Mouse (Mus musculus) cerebellum, adult 8-10 months (tissue): Measurements from ENCODE around the gene Atp5j.

Source experiments
- DNase-seq: peaks from one replicate; pipeline ENCODE4 v3.0.0; 2022

The Atp5j gene

DNA sequence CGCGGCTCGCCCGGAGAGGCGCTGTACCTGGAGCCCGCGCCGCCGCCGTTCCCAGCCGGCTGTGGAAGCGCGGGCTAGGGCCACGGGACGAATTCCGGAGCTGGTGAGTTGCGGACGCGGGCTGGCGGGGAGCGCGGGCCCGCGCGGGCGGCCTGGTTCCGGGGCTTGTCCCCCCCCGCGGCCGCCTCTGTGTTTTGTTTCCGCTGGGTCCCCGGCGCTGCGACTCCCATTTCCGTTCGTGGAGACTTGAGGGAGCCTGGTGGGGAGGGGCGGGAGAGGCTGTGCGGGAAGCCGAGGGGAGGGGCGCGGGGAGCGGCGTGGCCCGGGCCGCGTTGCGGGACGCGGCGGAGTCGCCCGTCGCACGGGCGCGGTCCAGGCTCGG is at the start of gene Atp5j:
TSS of gene Atp5j (minus strand) at position 185 of the 382 bp plus-strand sequence.
- peak; percentile 84 for DNase-seq

DNA sequence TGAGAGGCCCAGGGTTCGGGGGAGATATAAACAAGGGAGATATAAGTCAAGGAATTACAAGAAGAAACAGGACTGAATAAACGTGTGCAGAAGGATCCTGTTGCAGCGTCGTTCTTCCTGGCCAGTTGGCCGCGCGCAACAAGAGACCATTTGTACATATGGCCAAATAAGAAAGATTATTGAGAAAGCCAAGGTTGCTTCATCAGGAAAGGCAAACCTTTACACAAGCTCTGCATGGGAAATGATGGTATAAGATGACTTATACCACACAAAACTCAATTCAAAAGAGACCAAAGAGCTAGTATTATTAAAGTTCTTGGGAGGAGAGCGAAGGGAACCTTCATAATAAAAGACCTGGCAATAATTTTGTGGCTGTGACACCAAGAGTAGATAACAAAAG is 49.1 kb upstream of the Atp5j start:
- no peak for DNase-seq

DNA sequence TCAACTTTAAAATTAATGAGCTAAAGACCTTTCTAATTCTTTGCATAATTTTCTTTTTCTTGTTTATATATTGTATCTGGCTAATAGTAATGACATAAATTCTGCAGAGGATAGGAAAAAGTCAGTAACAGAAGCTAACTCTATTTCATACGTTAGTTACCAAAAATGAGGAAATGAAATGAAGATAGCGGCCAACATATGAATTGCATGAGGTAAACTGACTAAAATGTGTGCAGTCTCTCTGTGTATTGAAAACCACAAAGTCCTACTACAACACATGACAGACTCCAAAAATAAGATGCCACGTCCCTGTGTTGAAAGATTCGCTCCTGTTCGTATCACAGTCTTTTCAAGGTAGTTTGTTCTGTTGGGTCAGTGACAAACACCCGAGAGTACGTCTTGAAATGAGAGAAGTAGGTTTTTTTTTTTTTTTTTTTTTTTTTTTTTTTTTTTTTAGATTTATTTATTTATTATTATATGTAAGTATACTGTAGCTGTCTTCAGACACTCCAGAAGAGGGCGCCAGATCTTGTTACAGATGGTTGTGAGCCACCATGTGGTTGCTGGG is 46.4 kb upstream of the Atp5j start:
- DNase-seq = no peak

DNA sequence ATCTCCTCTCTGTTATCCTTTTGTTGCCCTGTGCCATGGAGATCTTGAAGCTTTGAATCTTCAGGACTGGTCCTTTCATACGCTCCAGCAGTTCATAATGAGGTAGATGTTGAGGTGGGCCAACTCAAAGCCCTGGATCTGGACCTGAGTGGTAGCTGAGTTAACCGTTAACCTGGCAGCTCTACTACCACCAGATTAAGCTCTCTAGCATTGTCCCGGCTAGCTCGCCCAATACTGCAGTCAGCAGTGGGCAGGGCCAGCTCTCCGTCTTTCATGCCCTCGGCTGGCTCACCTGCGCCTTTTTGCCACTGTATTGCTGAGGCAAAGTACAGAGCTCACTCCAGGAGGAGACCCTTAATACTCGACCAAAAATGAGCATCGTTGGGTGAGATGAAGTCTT is 45.7 kb upstream of the Atp5j start:
- no peak for DNase-seq

DNA sequence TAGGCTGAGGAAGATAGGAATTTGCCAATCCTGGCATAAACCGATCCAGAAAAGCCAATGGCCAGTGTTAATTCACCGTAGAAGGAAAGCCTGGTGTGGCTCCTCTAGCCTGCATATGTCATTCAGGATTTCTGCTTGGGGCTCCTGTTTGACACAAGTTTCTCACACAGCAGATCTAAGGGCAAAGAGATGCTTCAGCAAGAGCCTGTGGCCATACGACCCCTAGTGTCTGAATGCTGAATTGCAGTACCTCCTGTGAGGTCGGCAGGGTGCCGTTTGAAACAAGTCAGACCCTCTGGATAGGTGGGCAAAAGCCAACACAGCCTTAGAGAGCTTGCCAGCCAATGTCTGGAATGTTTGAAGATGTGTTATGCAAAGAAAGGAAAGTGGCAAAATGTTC is 43.7 kb upstream of the Atp5j start:
- peak; percentile 77 for DNase-seq

DNA sequence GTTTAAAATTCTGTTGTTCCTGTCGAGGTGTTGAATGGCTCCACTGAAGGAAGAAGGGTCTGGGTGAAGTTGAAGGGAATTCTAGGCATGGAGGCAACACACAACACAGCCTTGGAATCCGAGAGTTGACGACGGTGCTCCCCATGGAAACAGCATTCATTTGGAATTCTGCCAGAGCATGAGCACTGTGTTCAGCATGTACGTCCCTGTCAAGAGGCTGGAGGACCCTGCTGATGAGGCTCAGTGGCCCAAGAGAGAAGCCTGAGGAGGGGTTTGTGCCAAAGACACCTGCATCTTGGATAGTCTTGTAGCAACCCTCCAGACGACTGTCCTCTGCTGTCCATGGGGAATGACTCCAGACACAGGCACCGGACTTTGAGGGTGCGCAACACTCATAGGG is 40.7 kb upstream of the Atp5j start:
- no peak for DNase-seq

DNA sequence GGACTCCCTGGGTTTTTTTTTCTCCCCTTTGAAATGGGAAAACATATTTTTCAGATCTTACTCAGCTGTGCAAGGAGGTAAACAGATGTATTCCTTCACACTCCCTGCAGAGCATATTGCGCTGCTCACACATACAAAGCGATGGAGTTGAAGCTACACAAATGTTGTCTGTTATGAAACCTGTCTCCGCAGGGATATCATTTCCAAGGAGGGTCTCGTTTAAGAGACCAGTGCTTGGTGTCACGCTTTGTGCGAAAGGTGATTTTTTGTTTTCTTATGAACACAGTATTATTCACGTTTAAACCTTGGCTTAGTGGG is 40.3 kb upstream of the Atp5j start:
- no peak for DNase-seq

DNA sequence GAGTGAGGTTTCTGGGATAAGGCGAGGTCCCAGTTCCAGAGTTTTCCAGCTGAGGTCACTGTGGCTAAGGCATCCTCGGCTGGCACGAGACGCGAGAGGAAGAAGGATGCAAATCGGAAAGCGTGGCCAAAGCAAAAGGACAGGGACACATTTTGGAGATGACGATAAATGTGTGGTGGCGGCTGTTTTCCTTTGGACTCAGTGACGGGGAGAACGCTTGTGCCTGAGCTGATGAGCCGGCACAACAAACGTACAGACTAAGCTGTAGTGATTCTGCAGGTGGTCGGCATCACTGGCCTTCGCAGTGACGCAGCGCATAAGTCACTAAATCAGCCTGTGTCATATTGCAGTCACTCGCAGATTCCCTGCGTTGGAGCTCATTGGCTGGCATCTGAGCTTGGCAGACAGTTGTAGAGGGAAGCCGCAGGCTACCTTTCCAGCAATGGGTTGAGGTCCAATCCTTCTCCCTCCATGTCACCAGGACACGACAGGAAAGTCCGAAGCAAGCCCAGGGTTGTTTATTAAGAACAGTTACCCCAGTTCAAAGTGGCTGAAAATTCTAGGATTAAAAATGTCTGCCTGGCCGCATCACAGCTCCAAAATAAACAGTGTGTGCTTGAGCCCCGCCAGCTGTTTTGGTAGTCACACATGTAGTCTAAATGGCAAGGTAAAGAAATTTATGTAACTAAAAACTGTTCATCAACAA is 39.7 kb upstream of the Atp5j start:
- peak; percentile 18 for DNase-seq

DNA sequence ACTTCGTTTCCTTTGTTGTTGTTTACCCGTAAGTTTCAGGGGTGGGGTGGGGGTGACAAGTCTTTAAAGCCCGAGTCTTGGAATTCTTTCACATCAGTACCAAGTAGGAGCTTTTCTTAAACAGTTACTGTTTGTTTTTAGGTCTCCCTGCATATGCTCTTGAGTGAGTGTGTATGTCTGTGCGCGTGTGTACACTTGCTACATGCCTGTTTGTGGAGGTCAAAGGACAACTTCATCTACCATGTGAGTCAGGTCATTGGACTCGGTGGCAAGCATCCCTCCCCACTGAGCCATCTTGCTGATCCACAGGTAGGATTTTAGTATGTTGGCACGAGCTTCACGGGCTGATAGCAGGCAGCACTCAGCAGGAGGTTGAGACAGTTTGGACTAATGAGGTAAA is 38.4 kb upstream of the Atp5j start:
- DNase-seq = no peak

DNA sequence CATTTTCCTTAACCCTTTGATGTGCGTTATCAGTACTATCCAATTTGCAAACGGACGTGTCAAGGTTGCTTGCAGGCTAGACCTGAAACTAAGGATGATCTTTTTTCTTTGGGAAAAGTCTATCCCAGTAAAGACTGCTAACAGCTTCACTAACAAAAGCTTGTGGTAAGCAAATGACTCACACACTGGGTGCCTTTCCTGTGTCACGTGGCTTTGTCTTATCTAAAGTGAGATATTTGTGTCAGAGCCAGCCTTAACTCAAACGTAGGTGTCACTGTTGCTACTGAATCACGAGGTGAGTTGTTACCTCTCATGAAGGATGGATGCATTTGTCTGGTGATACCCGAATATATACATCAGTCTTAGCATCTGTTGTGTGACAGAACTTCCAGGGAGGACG is 29.2 kb upstream of the Atp5j start:
- DNase-seq = no peak

DNA sequence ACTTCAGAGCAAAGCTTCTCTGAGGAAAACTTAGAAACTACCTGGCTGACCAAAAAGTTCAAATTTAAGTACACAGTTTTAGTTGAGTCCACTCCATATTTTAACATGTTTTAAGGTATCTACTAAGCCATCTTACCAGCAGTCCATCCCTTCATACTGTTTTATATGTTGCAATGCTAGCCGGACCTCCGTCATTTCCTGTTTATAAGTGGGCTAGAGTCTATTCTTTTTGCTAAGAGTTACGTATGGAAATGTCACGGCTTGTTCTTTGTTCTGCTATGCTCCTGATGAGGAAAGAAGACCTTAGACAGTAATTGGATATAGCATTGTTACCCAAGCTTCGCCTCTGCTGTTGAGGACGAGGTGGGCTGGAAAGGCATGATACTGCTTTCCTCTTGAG is 18.1 kb upstream of the Atp5j start:
- DNase-seq = no peak

DNA sequence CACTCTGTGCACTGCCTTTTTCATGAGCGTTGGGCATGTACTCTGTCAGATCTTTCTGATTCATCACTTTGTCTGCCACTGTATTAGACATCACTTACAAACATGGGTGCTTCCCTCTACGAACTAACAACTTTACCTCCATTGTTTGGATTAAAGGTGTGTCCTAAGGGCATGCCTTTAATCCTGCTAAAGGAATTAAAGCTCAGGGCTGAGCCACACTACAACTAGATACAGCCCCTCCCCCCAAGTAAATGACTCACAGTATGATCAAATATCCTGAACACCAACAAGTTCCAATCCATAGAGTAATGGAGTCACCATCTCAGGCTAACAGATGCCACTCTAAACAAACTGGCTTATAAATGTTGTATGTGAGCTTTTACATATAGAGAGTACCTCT is 3.2 kb upstream of the Atp5j start:
- DNase-seq = no peak

DNA sequence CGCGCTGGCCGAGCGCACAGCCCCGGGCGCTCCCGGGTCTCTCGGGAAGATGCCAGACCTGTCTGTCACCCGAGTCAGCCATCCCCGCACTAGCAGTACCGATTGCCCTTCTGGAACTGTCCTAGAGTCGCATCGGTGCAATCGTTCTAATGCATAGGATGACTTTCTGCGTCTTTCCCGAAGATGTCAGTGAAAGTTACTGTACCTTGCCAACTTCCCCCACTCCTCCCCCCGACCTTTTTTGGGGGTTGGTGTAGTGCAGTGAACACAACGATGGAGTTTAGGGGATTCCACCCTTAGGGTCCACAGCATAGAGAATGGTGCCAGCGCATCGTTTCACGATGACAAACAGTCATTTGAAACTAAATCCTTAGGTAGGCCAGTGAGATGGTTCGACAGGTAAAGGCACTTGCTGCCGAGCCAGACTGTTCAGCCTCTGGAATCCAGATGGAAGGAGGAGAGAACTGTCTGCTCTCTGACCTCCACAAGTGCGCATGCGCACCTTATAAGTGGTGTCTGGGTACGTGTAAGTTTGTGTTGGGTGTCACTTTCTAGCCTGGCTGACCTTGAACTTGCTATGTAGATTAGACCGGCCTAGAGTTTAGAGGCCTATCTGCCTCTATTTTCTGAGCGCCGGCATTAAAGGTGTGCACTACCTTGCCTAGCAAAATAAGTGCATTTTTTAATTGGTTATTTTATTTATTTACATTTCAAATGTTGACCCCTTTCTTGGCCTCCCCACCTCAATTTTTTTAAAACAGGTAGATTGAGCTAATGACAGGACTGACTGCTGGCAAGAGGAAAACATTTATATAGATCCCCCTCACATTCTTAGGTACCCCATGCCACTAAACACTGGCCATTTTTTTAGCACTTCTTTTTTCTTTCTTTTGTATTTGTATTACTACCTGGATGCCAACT is 658 bp upstream of the Atp5j start:
- peak; percentile 61 for DNase-seq

DNA sequence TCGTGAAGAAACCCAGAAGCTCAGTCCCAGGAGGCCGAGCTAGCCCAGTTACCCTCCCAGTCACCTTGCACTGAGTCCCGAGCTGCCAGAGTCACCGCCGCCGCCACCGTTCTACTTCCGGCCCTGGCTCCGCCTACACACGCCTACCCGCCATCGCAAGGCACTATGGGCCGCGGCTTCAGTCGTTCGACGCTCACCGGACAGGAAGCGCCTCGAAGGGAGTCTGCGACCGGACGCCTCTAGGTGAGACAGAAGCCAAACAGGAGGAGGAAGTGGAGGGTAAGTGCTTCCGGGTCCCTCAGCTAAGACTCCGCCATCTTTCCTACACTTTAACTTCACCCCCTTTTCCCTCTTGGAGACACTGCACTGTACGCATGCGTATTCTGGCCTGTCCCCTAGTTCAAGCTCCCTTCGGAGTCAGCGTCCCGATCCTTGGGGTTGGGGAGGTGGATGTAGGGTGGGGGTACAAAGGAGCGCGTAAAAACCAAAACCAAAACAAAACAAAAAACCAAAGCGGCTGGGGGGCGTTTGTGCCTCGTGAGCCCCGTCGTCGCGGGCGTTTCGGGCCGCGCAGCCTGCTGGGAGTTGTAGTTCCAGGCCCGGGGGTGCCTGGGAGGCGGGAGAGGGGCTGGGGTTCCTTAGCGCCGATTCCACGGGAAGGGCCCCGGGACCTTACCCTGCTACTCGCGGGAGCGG is 532 bp downstream of the Atp5j start, which contains the start of gene Gabpa:
TSS of gene Gabpa (plus strand) at position 181 of the 696 bp plus-strand sequence.
- DNase-seq = peak; percentile 89

DNA sequence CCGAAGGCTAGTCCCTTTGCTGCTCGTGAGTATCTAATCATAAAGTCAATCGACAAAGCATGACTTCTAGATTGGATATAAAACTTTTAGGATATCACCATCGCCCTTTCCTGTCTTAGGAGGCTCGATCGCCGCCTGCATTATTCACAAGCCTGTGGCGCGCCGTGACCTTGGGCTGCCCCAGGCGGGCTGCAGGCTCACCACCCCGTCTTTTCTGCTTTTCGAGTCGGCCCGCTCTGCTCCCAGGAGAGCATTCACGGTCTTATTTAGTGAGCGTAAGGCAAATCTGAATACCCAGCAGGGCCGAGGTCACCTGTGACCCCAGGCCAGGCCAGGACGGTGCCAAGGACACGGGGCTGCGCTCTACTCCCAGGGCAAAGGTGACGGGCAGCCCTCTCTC is 1.1 kb downstream of the Atp5j start:
- DNase-seq = no peak

DNA sequence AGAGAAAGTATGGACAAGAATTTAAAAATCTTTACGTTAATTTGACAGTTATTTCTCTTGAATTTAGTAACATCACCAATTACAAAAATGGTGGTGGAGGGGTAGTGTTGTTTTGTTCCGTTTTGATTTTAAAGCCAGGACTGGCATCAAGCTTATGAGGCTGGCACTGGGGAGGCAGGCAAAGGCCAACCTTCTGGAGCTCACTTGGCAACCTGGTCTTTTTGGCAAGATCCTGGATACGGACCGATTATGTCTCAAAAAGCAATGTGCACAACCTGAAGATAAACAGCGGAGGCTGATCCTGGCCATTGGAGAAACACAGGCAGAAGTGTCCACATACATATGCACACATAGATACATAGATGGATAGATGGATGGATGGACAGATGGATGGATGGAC is 2.7 kb downstream of the Atp5j start:
- peak; percentile 75 for DNase-seq

DNA sequence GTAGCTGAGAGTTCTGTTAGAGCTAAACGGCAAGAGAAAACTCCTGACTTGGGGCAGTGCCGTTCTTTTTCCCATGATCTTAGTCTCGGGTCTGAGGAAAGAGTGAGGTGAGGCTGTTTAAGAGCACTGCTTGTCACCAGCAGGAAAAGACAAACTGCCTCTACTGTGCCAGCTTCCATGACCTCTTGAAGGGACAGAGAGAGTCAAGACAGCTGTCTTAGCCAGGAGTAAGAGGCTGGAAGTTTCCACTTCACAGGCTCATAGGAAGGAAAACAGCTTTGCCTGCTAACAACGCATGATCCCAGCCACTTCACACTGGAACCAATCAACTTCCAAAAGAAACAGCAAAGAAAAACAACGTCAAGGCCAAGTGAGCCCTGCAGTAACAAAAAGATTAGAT is 3.7 kb downstream of the Atp5j start:
- no peak for DNase-seq

DNA sequence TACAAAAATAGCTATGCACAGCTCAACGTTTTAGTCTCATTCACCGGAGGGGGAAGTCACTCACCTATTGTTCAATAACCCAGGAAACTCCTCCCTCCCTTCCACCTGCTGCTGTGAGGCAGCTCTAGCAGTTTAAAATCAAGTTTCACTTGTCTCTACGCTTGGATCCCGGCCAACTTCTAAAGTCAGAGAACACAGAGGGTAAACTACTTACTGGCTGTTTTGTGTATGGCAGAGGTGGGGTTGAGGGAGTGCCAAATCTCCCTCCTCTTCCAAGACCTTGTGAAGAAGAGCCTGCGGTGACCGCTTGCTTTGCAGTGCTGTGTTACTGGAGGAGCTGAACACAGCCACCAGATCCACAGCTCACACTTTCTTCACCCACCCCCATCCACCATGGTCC is 10.4 kb downstream of the Atp5j start:
- DNase-seq = no peak

DNA sequence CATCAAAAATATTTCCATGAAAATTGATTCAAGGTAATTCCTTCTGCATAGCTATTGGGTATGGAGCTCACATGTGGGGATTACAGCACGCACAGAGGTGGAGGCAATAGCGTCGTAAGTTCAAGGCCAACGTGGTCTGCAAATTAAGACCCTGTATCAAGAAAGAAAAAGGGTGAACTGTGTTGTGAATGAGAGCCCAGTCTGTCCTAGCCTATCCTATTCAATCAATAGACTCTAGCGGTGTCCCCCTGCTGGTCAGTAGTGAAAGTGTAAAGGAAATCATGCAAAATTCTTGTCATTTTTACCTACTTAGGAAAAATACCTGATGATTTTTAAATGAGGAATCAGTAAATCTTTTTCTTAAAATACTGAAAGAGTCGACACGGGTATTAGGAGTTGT is 18.0 kb downstream of the Atp5j start:
- DNase-seq = no peak

DNA sequence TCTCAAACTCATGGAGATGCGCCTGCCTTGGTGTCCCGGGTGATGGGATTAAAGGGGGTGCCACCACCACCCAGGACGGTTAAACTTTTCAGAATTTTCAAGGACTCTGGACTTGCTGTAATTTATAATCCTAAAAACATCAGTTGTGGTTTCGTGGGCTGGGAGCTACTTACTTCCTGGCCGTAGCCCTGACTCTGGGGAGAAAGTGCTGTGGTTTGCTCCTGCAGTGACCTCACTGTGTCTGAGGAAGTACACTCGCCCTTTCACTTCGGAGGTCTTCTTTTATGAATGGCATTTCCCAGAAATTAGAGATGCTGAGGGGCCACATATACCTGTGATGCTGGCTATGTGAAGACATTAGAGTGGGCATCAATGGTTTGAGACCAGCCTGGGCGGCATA is 20.9 kb downstream of the Atp5j start:
- no peak for DNase-seq

DNA sequence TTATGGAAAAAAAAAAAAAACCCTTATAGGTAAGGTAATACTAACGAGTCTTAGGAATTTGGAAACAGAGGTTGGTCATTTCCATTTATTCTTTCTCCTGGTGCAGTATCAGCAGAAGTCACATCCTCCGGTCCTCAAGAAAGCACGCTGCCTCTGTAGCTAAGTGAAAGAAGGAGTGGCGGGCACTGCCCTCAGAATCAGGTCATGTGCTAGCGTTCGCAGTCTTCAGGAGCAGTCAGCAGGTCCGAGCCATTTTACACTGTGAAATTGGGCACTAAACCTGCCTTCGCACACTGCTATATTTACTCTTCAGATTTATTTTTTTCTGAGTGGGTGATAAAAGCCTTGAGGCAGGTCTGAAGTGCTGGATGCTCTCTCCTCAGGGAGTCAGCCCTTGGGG is 21.6 kb downstream of the Atp5j start:
- DNase-seq = no peak

DNA sequence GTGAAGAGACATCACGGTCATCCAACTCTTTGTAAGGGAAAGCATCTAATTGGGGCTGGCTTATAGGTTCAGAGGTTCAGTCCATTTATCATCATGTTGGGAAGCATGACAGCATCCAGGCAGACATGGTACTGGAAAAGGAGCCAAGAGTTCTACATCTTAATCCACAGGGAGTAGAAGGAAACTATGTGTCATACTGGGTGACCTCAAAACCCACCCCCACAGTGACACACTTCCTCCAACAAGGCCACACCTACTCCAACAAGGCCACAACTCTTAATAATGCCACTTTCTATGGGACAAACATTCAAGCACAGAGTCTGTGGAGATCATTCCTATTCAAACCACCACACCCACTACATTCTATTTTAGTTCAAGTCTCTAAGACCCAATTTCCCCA is 25.2 kb downstream of the Atp5j start:
- no peak for DNase-seq

DNA sequence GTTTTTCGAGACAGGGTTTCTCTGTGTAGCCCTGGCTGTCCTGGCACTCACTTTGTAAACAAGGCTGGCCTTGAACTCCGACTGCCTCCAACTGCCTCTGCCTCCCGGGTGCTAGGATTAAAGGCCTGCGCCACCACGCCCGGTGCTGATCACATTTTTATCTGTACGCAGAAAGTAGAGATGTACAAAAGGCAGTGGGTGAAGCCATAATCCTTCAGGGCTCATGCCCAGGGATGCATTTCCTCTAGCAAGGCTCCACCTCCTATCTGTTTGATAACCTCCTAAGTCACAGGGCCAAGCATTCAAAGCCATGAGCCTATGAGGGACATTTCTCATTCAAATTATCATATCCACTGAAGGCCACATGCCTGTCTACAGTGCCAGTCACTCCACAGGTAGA is 27.6 kb downstream of the Atp5j start:
- no peak for DNase-seq

DNA sequence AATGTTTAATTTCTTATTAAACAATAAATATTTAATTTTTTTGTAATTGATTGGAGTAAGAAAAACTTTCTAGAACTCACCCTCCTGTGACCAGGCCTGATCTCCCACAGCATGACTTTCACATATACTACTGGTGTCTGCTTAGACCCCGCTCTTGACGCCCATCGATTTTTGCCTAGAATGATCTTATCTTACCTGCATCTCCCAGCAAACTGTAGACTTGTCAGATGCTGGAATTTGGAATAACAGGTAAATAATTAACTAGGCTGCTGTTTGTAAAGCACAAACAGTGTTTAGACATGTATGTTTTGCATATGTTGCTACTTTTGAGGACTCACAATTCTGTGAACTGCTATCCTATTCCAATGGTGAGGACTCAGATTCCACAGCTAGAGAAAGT is 29.2 kb downstream of the Atp5j start:
- no peak for DNase-seq
